Mouse (Mus musculus): ENCODE measurements around the gene Hoxd12. TPM values are rescaled to one million over a fixed set of nuclear protein-coding genes. Genes with fewer than 3 reads are reported as not detected.

Hoxd12 gene
- polyA plus RNA-seq, 1 experiment from 2014 or later: not detected

- WGBS: 1% methylated on average over 27 of the region's 27 CpGs
Measured at GRCm38 (mm10) chr2:74686988-74687697, 12.3 kb downstream of the Hoxd12 start.

GRCm38 (mm10) chr2:74687698-74688555 lies 13.1 kb downstream of the Hoxd12 start:
- H3K4me1 ChIP-seq: peaks cover under 1% of the 10 kb centered on the region
- ATAC-seq (ENCODE audit: low FRiP score, low read depth): no peak
- H3K36me3 ChIP-seq: no peaks in the 10 kb centered on the region
- no peak overlapping the region for H3K4me3 ChIP-seq
- H3K4me2 ChIP-seq (replicated peaks): no peak overlapping the region
- under 1% methylated on average over 31 of the region's 31 CpGs for WGBS
- no peak overlapping the region for H3K27ac ChIP-seq (replicated peaks)
- H3K9me3 ChIP-seq: no peaks in the 10 kb centered on the region
- H3K27me3 ChIP-seq: peaks cover 89% of the 10 kb centered on the region
- H3K9ac ChIP-seq (replicated peaks): no peak overlapping the region

More at GRCm38 (mm10) chr2:74686988-74687697, 12.3 kb downstream of the Hoxd12 start:
- Histone ChIP-seq H3K27ac (replicated peaks) (no peak overlapping the region), H3K4me3 (no peak overlapping the region), H3K27me3 (peaks cover 89% of the 10 kb centered on the region), H3K36me3 (no peaks in the 10 kb centered on the region), H3K9me3 (no peaks in the 10 kb centered on the region), H3K9ac (replicated peaks) (no peak overlapping the region), H3K4me2 (replicated peaks) (no peak overlapping the region), H3K4me1 (peaks cover 6% of the 10 kb centered on the region)
- no peak for ATAC-seq (ENCODE audit: low FRiP score, low read depth)

- Histone ChIP-seq H3K27ac (replicated peaks) (no peak overlapping the region), H3K4me3 (no peak overlapping the region), H3K36me3 (no peaks in the 10 kb centered on the region), H3K4me1 (no peaks in the 10 kb centered on the region), H3K27me3 (peaks cover 89% of the 10 kb centered on the region), H3K4me2 (replicated peaks) (no peak overlapping the region), H3K9me3 (no peaks in the 10 kb centered on the region), H3K9ac (replicated peaks) (no peak overlapping the region)
- WGBS: 3% methylated on average over 12 of the region's 12 CpGs
- ATAC-seq (ENCODE audit: low FRiP score, low read depth): no peak
Measured at GRCm38 (mm10) chr2:74688795-74689573, 14.2 kb downstream of the Hoxd12 start.

- Histone ChIP-seq H3K4me1 (no peaks in the 10 kb centered on the region), H3K27me3 (peaks cover 89% of the 10 kb centered on the region), H3K9me3 (no peaks in the 10 kb centered on the region), H3K27ac (replicated peaks) (no peak overlapping the region), H3K4me3 (no peak overlapping the region), H3K4me2 (replicated peaks) (no peak overlapping the region), H3K36me3 (no peaks in the 10 kb centered on the region), H3K9ac (replicated peaks) (no peak overlapping the region)
- ATAC-seq (ENCODE audit: low FRiP score, low read depth): no peak
- WGBS: under 1% methylated on average over 24 of the region's 24 CpGs
Measured at GRCm38 (mm10) chr2:74689574-74690337, 14.9 kb downstream of the Hoxd12 start.

- H3K9ac ChIP-seq (replicated peaks): no peak overlapping the region
Measured at GRCm38 (mm10) chr2:74690338-74690716, 15.5 kb downstream of the Hoxd12 start.

GRCm38 (mm10) chr2:74691022-74691951 lies 16.5 kb downstream of the Hoxd12 start, which contains the start of gene Hoxd10:
Hoxd10 (plus strand) TSS chr2:74691924.
- no peak within 1 kb of the TSS for H3K27ac ChIP-seq (replicated peaks)
- peak; percentile 69; the same call in 1 of the 2 replicates for ATAC-seq (ENCODE audit: low FRiP score, low read depth)

More at GRCm38 (mm10) chr2:74690338-74690716, 15.5 kb downstream of the Hoxd12 start:
- no peak for ATAC-seq (ENCODE audit: low FRiP score, low read depth)
- no peak overlapping the region for H3K27ac ChIP-seq (replicated peaks)
- peaks cover 89% of the 10 kb centered on the region for H3K27me3 ChIP-seq
- WGBS: 7% methylated on average over 8 of the region's 8 CpGs
- no peaks in the 10 kb centered on the region for H3K36me3 ChIP-seq
- no peak overlapping the region for H3K4me3 ChIP-seq
- no peak overlapping the region for H3K4me2 ChIP-seq (replicated peaks)
- H3K9me3 ChIP-seq: no peaks in the 10 kb centered on the region
- H3K4me1 ChIP-seq: no peaks in the 10 kb centered on the region

GRCm38 (mm10) chr2:74691995-74692807 lies 17.4 kb downstream of the Hoxd12 start:
- Histone ChIP-seq H3K9ac (replicated peaks) (no peak overlapping the region), H3K27me3 (peaks cover 93% of the 10 kb centered on the region), H3K4me1 (no peaks in the 10 kb centered on the region), H3K27ac (replicated peaks) (no peak overlapping the region), H3K4me2 (replicated peaks) (no peak overlapping the region), H3K9me3 (no peaks in the 10 kb centered on the region), H3K4me3 (no peak overlapping the region), H3K36me3 (no peaks in the 10 kb centered on the region)
- 5% methylated on average over 35 of the region's 35 CpGs for WGBS
- ATAC-seq (ENCODE audit: low FRiP score, low read depth): no peak

More at GRCm38 (mm10) chr2:74691022-74691951, 16.5 kb downstream of the Hoxd12 start, which contains the start of gene Hoxd10:
- Histone ChIP-seq H3K4me1 (no peaks in the 10 kb centered on the region), H3K4me3 (no peak within 1 kb of the TSS), H3K4me2 (replicated peaks) (0 out of 2 replicates have a peak within 1 kb of the TSS, but pooled peaks have one; percentile 6), H3K36me3 (no peaks in the 10 kb centered on the region), H3K9ac (replicated peaks) (no peak within 1 kb of the TSS), H3K27me3 (peaks cover 93% of the 10 kb centered on the region), H3K9me3 (no peaks in the 10 kb centered on the region)
- 1% methylated on average over 56 of the region's 56 CpGs for WGBS

- under 1% methylated on average over 20 of the region's 20 CpGs for WGBS
- Histone ChIP-seq H3K4me3 (no peak overlapping the region), H3K27ac (replicated peaks) (no peak overlapping the region), H3K36me3 (no peaks in the 10 kb centered on the region), H3K4me1 (peaks cover 6% of the 10 kb centered on the region), H3K9ac (replicated peaks) (no peak overlapping the region), H3K27me3 (peaks cover 93% of the 10 kb centered on the region), H3K9me3 (no peaks in the 10 kb centered on the region), H3K4me2 (replicated peaks) (no peak overlapping the region)
- ATAC-seq (ENCODE audit: low FRiP score, low read depth): no peak
Measured at GRCm38 (mm10) chr2:74692808-74693431, 18.1 kb downstream of the Hoxd12 start.

- H3K4me2 ChIP-seq (replicated peaks): no peak overlapping the region
- 9% methylated on average over 4 of the region's 4 CpGs for WGBS
- no peak overlapping the region for H3K4me3 ChIP-seq
Measured at GRCm38 (mm10) chr2:74693432-74693827, 18.6 kb downstream of the Hoxd12 start.

More at GRCm38 (mm10) chr2:74693432-74693827, 18.6 kb downstream of the Hoxd12 start:
- no peaks in the 10 kb centered on the region for H3K36me3 ChIP-seq
- no peaks in the 10 kb centered on the region for H3K9me3 ChIP-seq
- H3K27me3 ChIP-seq: peaks cover 95% of the 10 kb centered on the region
- no peak overlapping the region for H3K9ac ChIP-seq (replicated peaks)
- peaks cover 12% of the 10 kb centered on the region for H3K4me1 ChIP-seq
- no peak for ATAC-seq (ENCODE audit: low FRiP score, low read depth)
- H3K27ac ChIP-seq (replicated peaks): no peak overlapping the region
